Mouse (Mus musculus): ENCODE data around the gene Arhgap6.

The Arhgap6 gene

DNA sequence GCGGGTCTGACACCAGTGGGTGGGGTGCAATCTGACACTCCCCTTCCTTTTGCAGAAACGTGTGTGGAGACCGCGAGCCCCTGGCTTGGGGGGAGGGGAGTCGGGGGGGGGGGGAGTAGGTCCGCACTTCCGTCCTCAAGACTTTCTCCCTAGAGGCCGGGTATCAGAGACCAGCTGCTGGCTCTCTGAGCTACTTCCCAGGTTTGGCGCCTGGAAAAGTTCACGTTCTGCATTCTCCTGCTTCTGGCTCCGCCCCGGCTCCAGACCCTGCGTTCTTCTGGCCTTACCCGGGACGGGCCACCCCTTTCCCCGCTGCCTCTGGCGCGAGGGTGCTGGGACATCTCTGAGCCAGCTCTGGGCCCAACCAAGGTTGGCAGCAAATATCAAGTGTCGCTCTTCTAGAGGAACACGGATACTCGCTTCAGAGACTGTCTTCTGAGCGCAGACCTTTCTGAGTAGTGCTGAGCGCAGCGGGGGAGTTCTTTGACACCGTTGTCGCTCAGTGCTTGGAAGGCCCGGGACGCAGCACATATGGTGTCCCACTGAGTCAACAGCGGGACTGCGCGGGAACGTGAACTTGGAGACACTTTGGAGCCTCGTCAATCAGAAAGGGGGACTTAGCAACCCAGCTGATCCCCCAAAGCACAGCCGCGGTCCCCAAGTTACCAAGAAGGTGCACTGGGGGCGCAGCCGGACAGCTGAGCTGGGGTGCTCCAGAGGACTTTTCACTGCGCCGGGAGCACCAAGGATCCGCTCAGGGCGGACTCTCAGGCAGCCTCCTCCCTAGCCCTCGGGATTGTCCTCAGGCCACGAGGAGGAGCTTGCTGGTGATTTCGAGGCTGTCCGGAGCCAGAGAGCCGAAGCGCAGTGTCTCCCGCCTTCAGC lies at the start of gene Arhgap6:
TSS of gene Arhgap6 (plus strand) at position 126 of the 885 bp plus-strand sequence.
- DNase-seq (ENCODE audit: low read depth) = peak; percentile 3

DNA sequence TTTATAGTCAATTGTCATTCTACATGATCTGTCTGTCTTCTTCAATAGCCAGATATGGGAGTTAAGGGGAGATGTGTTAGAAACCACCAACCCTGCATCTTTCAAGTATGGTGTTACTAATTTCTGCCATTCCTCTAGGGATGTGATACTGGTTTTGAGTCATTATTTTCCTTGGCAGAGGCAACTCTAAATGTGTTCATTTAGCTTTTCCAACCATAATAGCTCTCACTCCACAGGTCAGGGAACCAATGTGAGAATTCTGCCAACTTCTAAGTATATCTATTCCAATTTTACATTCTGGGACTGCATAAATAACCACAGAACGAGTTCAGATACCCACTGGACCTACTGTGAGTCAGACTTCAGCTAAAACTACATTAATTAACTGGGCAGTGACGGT lies 47.9 kb upstream of the Arhgap6 start:
- DNase-seq (ENCODE audit: low read depth) = no peak

- DNase-seq (ENCODE audit: low read depth) = no peak
Measured at GRCm38 (mm10) chrX:168795859-168796848, 1.3 kb downstream of the Arhgap6 start.

GRCm38 (mm10) chrX:168804677-168805076 lies 9.8 kb downstream of the Arhgap6 start:
- DNase-seq (ENCODE audit: low read depth) = no peak

DNA sequence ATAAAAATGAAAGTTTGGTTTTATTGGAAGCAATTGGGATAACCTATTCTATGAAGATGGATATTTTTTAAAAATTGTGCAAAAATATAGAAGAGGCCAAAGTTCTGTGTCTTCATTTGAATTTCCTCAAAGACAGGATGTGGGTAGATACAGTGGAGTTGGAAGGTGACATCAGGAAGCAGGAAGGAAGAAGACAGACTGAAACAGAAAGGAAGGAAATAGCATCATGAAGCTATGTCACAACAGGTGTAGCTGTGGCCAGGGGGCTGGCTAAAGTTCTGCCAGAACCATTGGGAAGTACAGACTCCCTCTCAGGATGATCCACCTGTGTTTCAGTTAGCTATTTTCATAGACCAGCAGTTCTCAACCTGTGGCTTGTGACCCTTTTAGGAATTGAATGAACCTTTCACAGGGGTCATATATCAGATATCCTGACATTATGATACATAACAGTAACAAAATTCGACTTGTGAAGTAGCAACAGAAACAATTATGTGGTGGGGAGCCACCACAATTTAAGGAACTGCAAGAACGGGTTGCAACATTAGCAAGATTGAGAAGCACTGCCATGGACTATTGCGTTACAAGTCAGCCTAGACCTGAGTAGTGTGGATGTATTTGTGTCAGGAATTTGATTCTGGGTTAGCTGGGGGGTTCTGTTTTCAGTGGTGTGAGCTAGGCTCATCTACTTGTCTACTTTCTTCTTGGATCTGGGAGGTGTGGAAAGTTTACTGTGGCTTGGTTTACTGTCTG lies 15.8 kb downstream of the Arhgap6 start:
- peak; percentile 11 for DNase-seq (ENCODE audit: low read depth)

DNA sequence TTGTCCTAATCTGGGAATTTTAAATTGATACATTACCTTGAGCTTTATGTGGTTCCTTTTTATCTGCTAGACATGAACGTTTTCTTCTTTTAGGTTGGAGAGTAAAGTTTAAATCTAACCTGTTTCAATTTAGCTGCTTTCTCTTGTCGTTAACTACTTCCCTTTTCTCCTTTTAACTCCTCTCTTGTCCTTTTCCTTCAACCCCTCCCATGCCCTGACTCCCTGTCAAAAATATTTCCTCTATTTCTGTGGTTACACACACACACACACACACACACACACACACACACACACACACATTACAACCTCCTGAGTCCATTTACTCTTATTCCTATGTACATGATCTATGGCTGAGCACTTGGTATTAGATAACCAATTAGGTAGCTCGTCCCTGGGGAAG lies 24.0 kb downstream of the Arhgap6 start:
- no peak for DNase-seq (ENCODE audit: low read depth)

- DNase-seq (ENCODE audit: low read depth) = no peak
Measured at GRCm38 (mm10) chrX:168824166-168824565, 29.3 kb downstream of the Arhgap6 start.

- DNase-seq (ENCODE audit: low read depth) = no peak
Measured at GRCm38 (mm10) chrX:168832343-168832742, 37.4 kb downstream of the Arhgap6 start.

DNA sequence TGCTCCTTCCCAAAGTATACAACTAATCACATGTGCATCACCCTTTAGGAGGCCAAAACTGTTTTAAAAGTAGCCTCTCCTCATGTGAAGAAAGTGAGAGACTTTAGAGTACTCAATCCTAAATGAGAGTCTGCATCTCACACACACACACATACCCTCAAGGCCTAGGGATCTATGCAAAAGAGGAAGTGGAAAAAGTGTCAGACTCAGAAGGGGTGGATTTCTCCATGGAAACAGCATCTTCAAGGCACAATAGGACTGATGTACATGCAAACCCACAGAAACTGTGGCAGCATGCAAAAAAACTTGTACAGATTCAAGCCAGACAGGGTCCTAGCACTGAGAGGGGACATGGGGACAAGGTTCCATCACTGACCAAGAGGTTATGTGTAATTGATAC lies 53.2 kb downstream of the Arhgap6 start:
- DNase-seq (ENCODE audit: low read depth) = no peak

DNA sequence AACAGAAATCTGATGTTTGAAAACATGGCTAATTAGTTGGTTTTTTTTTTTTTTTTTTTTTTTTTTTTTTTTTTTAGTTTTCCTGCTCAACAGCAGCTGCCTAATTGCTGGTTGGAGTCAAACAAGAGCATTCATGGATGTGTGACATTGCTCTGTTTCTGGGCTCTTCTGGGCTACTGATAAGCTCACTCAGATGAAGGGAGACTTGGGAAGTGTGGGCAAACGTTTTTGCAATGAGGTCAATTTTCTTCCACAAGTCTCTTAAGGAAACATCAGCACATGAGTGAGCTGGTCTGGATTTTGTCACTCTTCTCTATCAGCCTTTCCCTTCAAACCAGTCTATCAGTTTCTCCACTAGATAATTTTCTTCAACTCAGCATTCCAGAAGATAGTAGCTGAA lies 79.8 kb downstream of the Arhgap6 start:
- DNase-seq (ENCODE audit: low read depth) = no peak

GRCm38 (mm10) chrX:168903557-168903956 lies 108.7 kb downstream of the Arhgap6 start:
- DNase-seq (ENCODE audit: low read depth) = no peak

GRCm38 (mm10) chrX:168904086-168904485 lies 109.2 kb downstream of the Arhgap6 start:
- DNase-seq (ENCODE audit: low read depth) = no peak

DNA sequence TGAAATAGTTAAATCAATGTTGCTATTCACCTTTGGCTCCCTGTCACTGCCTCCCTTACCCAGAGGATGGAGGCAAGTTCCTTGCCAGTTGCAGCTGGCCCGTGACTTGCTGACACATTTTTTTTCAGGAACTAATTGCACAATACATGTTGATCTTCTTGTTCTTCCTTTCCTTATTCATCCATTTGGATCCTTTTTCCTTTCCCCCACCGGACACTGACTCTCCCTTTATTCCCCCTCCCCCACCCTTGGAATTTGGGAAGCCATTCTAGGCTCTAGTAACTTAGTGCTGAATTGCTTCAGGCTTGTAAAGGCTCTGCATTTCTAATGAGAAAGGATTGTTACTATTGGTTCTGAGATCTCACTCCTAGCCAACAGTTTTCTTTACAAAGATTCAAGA lies 112.7 kb downstream of the Arhgap6 start:
- DNase-seq (ENCODE audit: low read depth) = no peak

- no peak for DNase-seq (ENCODE audit: low read depth)
Measured at GRCm38 (mm10) chrX:168913519-168913918, 118.6 kb downstream of the Arhgap6 start.

GRCm38 (mm10) chrX:168920942-168921341 lies 126.0 kb downstream of the Arhgap6 start:
- no peak for DNase-seq (ENCODE audit: low read depth)

DNA sequence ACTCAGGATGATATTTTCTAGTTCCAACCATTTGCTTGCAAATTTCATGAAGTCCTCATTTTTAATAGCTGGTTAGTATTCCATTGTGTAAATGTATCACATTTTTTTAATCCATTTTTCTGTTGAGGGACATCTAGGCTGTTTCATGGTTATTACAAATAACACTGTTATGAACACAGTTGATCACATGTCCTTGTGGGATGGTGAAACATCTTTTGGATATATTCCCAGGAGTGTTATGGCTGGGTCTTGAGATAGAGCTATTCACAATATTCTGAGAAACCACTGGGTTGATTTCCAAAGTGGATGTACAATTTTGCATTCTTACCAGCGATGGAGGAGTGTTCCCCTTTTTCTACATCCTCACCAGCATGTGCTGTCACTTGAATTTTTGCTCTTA lies 137.5 kb downstream of the Arhgap6 start:
- no peak for DNase-seq (ENCODE audit: low read depth)

DNA sequence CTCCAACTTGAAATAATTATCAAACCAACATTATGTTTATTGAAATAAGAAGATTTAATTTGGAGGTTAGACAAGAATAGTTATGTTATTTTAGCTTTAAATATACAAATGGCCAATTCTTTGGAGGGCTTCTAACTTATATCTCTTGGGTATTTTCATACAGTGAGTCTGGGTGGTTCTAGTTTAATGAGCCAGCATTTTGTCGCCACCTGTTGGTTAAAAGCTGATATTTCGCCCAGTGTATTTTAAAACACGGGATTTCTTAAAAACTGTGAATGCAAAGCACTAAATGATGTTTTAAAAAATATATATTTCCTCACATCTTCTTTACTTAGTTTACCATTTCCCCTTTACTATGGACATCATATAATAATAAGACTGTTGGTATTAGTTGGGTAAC lies 140.5 kb downstream of the Arhgap6 start:
- DNase-seq (ENCODE audit: low read depth) = peak; percentile 27

- DNase-seq (ENCODE audit: low read depth) = peak; percentile 12
Measured at GRCm38 (mm10) chrX:168937941-168938340, 143.0 kb downstream of the Arhgap6 start.

DNA sequence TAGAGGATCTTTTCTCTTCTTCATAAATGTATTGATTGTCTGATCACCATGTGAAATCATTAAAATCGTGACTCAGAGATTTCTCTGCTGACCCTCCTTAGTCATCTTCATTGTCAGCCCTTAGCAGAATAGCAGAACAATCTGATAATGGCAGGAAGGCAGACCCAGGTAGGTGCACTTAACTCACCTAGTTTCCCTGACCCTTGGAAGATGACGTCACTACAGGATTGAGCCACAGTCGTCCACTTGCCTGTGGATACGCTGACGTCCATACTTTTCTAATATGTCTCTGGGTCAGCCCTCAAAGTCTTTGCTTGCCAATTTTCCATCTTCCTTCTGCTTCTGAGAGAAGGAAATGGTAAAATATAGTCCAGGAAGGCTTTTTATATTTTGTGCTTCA lies 146.8 kb downstream of the Arhgap6 start:
- no peak for DNase-seq (ENCODE audit: low read depth)

GRCm38 (mm10) chrX:168943217-168943616 lies 148.3 kb downstream of the Arhgap6 start:
- no peak for DNase-seq (ENCODE audit: low read depth)

DNA sequence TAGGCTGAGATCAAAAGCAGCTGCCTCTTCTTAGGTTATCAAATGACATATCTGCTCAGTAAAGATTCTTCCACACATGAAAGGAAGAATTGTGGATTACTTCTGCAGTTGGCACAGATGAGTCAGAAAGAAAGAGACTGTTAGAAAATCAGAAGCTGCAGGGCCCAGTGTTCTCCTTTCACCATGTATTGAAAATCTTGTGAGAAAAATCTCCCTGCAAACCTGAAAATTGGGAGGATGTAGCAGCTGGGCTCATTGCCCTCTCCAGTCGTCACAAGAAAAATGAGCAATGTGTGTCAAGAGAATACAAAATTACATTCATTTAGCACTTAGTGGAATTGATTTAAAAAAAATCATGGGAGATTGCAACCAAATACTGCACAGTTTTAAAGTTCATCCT lies 180.5 kb downstream of the Arhgap6 start:
- no peak for DNase-seq (ENCODE audit: low read depth)

DNA sequence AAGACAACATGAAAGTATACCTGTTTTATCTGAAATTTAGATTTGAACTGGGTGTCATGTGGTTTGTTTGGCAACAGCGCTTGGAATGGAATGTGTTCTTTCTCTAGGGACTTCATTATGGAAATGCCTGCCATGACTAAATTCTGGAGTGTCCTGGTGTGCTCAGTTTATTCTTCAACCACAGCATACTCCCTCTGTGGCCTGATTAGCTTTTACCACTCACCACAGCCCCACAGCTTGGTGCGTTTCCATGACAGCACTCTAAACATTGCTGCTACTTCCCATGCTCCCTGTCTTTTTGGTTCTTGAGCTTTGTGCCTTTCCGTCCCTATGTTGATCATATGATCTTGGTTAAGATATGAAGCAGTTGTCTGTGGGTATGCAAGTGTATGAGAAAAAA lies 182.9 kb downstream of the Arhgap6 start:
- no peak for DNase-seq (ENCODE audit: low read depth)
